Mouse (Mus musculus) skeletal muscle tissue, adult 2 months (tissue): ENCODE measurements at regions not wholly inside any gene's neighbourhood (a gene's known extent, or its start where the extent isn't known, plus 50 kb on each side); places are given as distances from the start of the nearest gene placed in this dataset.
A peak's percentile ranks its signal among the peaks of the same experiment; 100 is the strongest.
"Not testable (repeated sequence)": the region's sequence is repeated elsewhere in the genome, so short reads cannot be mapped to it uniquely, and the experiment has no call there.

Experiments
- DNase-seq: peaks from one replicate; pipeline ENCODE4 v3.0.0-alpha.2; 2012; ENCODE audit warnings: low read depth, low spot score

- DNase-seq, result no peak
These were observed 391.2 kb downstream of the Fign start for GRCm38 (mm10) chr2:63706643-63707042.

GRCm38 (mm10) chr2:63706183-63706582 lies 391.7 kb downstream of the Fign start:
- DNase-seq, result no peak

GRCm38 (mm10) chr2:63702333-63703096 lies 395.3 kb downstream of the Fign start:
- DNase-seq, result peak; percentile 1

- no peak for DNase-seq
These were observed 396.0 kb downstream of the Fign start for GRCm38 (mm10) chr2:63701861-63702260.

- no peak for DNase-seq
These were observed 397.6 kb downstream of the Fign start for GRCm38 (mm10) chr2:63700255-63700654.

- DNase-seq, result no peak
These were observed 428.1 kb downstream of the Fign start for GRCm38 (mm10) chr2:63669700-63670099.

GRCm38 (mm10) chr2:63668784-63669183 lies 429.1 kb downstream of the Fign start:
- no peak for DNase-seq

GRCm38 (mm10) chr2:63659947-63660346 lies 437.9 kb downstream of the Fign start:
- DNase-seq, result not testable (repeated sequence)
